Mouse (Mus musculus): ENCODE results near the gene AW011738. TPM values are rescaled to one million over a fixed set of nuclear protein-coding genes. Genes with fewer than 3 reads are reported as not detected.

Gene AW011738
- polyA plus RNA-seq (2021) = 0.60 TPM

GRCm38 (mm10) chr4:156203001-156203412 lies at the start of gene AW011738:
TSS of gene AW011738 (plus strand) at chr4:156203304.
- no peak for ATAC-seq
- POLR2A ChIA-PET = no interaction called here
- no peak for DNase-seq (ENCODE audit: low read depth, low spot score)
- no peak for TF ChIP-seq CTCF (IDR thresholded peaks at IDR 0.05)
- H3K27me3 ChIP-seq = no peaks in the 10 kb centered on the region
- in situ Hi-C loops (cut with MboI; ENCODE audit: low pct_unique_long_range_greater_than_20kb) = no loop called here
- CTCF ChIA-PET = no interaction called here

DNA sequence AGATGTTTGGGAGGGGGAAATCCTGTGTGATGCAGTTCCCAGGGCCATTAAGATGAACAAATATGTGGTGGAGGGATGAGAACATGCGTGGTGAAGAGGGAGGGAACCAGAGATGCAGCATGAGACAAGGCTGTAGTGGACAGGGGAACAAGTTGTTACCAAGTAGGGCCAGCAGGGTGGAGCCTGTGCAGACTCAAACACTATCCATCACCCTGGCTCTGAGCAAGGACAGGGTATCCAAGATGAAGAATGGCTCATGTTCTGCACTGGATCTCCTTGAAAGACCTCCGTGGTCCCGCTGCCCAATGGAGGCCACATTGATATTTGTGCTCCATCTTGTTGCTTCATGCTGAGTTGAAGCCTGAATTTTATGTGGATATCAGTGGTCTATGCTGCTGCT lies 48.3 kb upstream of the AW011738 start:
- ChIA-PET CTCF (no interaction called here), POLR2A (no interaction called here)
- TF ChIP-seq CTCF (IDR thresholded peaks at IDR 0.05) = no peak
- no peaks in the 10 kb centered on the region for H3K27me3 ChIP-seq
- ATAC-seq = no peak
- in situ Hi-C loops (cut with MboI; ENCODE audit: low pct_unique_long_range_greater_than_20kb) = no loop called here
- no peak for DNase-seq (ENCODE audit: low read depth, low spot score)

- CTCF ChIA-PET = no interaction called here
- DNase-seq (ENCODE audit: low read depth, low spot score) (no peak), ATAC-seq (no peak)
- POLR2A ChIA-PET = no interaction called here
- TF ChIP-seq CTCF (IDR thresholded peaks at IDR 0.05) = no peak
- in situ Hi-C loops (cut with MboI; ENCODE audit: low pct_unique_long_range_greater_than_20kb) = no loop called here
- no peaks in the 10 kb centered on the region for H3K27me3 ChIP-seq
Measured at GRCm38 (mm10) chr4:156166477-156166876, 36.6 kb upstream of the AW011738 start.

DNA sequence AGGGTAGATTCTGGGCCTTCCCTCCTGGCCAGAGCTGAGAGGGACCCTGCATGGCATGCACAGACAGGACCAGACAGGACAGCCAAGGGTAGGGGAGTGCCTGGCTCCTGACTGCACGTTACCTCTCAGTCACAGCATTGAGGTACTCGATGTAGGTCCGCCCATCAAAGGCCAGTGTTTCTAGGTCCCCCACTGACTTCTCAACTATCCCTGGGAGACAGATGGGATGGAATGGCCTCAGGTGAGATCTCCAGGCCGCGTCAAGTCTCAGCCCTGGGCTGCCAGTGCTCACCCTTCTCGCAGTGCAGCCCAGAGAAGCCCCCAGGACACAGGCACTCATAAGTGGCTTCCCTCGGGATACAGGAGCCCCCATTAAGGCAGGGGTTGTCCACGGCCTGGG lies 34.5 kb upstream of the AW011738 start:
- TF ChIP-seq CTCF (IDR thresholded peaks at IDR 0.05) = no peak
- no peak for ATAC-seq

DNA sequence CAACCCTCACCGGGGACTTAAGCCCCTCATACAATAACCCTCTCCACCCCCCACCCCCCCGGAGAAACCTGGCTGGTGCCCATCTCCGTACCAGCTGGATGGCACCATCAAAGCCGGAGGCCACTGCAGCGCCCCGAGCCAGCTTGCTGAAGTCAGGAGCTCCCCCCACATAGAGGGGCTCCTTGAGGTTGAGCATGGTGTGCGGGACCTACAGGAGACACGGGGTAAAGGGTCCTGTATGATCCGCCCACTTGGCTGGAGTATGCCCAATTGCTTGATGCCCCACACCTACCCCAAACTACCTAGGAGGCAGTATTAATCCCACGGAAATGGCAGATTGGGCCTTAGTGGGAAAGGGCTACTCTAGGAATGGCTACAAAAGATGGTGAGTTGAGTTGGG lies 34.0 kb upstream of the AW011738 start:
- H3K27me3 ChIP-seq = no peaks in the 10 kb centered on the region
- TF ChIP-seq CTCF (IDR thresholded peaks at IDR 0.05) = no peak
- ATAC-seq = no peak
- POLR2A ChIA-PET = no interaction called here
- no peak for DNase-seq (ENCODE audit: low read depth, low spot score)
- in situ Hi-C loops (cut with MboI; ENCODE audit: low pct_unique_long_range_greater_than_20kb) = no loop called here
- CTCF ChIA-PET = no interaction called here

More for the DNA sequence above, 34.5 kb upstream of the AW011738 start:
- no peak for DNase-seq (ENCODE audit: low read depth, low spot score)
- in situ Hi-C loops (cut with MboI; ENCODE audit: low pct_unique_long_range_greater_than_20kb) = no loop called here
- CTCF ChIA-PET = no interaction called here
- H3K27me3 ChIP-seq = no peaks in the 10 kb centered on the region
- POLR2A ChIA-PET = no interaction called here

DNA sequence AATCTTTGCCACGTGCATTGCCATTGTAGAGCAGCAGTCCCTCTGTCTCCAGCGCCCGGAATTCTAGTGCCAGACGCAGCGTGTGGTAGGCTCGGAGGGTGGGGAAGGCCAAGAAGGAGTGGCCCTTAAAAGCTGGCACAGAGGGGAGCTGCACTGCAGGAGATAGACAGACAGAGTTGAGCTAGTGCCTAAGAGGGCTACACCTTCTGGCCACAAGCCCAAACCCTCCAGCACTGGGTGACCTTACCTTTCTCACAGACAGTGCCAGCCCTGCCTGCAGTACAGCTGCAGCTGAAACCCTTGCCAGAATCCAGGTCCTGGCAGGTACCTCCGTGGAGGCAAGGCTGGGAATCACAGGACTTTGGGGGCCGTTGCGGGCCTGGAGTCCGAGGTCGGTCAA lies 31.3 kb upstream of the AW011738 start:
- in situ Hi-C loops (cut with MboI; ENCODE audit: low pct_unique_long_range_greater_than_20kb) = no loop called here
- CTCF ChIA-PET = no interaction called here
- TF ChIP-seq CTCF (IDR thresholded peaks at IDR 0.05) = no peak

DNA sequence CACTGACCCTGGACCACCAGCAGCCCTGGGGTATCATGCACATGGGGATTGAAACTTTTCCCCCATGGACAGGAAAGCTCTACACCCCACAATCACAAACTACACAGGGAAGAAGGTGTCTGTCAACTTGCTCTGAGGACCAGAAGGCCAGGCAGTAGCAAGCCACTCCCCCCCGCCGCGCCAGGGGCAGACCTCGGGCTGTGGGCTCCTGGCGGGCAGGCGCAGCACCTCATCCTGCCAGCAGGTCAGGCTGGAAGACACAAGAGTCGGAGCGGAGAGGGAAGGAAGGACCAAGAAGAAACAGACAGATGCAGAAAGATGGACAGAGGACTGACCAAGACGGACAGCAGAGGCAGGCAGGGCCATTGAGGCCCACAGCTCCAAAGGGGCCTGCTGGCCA lies 25.5 kb upstream of the AW011738 start:
- ChIA-PET POLR2A (no interaction called here), CTCF (no interaction called here)
- in situ Hi-C loops (cut with MboI; ENCODE audit: low pct_unique_long_range_greater_than_20kb) = no loop called here
- TF ChIP-seq CTCF (IDR thresholded peaks at IDR 0.05) = no peak
- ATAC-seq (no peak), DNase-seq (ENCODE audit: low read depth, low spot score) (no peak)
- H3K27me3 ChIP-seq = no peaks in the 10 kb centered on the region

More for the DNA sequence above, 31.3 kb upstream of the AW011738 start:
- H3K27me3 ChIP-seq = no peaks in the 10 kb centered on the region
- DNase-seq (ENCODE audit: low read depth, low spot score) (no peak), ATAC-seq (no peak)
- POLR2A ChIA-PET = no interaction called here

DNA sequence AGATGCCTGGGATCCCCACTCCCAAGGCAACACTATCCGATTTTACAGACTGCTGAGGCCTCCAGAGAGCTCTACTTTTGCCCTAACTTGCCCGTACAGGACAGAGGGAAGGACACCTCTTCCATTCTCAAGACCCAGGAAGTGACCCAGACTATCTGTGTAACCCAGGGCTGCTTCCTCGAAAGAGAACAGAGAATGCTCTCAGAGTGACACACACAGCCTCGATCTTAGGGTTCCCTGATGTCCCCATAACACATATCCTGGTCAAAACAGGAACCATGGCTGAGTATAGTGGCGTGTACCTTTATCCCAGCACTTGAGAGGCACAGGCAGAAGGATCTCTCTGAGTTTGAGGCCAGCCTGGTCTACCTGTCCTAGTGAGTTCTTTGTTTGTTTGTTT lies 19.4 kb upstream of the AW011738 start:
- ChIA-PET POLR2A (no interaction called here), CTCF (no interaction called here)
- DNase-seq (ENCODE audit: low read depth, low spot score) = no peak
- in situ Hi-C loops (cut with MboI; ENCODE audit: low pct_unique_long_range_greater_than_20kb) = no loop called here
- H3K27me3 ChIP-seq = no peaks in the 10 kb centered on the region
- TF ChIP-seq CTCF (IDR thresholded peaks at IDR 0.05) = no peak
- no peak for ATAC-seq

GRCm38 (mm10) chr4:156184291-156184954 lies 18.7 kb upstream of the AW011738 start:
- in situ Hi-C loops (cut with MboI; ENCODE audit: low pct_unique_long_range_greater_than_20kb) = no loop called here

GRCm38 (mm10) chr4:156185456-156185949 lies 17.6 kb upstream of the AW011738 start:
- in situ Hi-C loops (cut with MboI; ENCODE audit: low pct_unique_long_range_greater_than_20kb) = no loop called here
- no peak for TF ChIP-seq CTCF (IDR thresholded peaks at IDR 0.05)
- DNase-seq (ENCODE audit: low read depth, low spot score) = no peak
- H3K27me3 ChIP-seq = no peaks in the 10 kb centered on the region
- ChIA-PET CTCF (no interaction called here), POLR2A (interaction anchor here (1.0 kb wide), 1 partner anchor 10 kb away, joined by 3 read pairs; no protein-coding TSS in a partner anchor)
- no peak for ATAC-seq

More at GRCm38 (mm10) chr4:156184291-156184954, 18.7 kb upstream of the AW011738 start:
- no peak for TF ChIP-seq CTCF (IDR thresholded peaks at IDR 0.05)
- no peaks in the 10 kb centered on the region for H3K27me3 ChIP-seq
- ChIA-PET CTCF (no interaction called here), POLR2A (interaction anchor here (1.0 kb wide), 1 partner anchor 8 kb away, joined by 3 read pairs; no protein-coding TSS in a partner anchor)
- no peak for DNase-seq (ENCODE audit: low read depth, low spot score)
- no peak for ATAC-seq

DNA sequence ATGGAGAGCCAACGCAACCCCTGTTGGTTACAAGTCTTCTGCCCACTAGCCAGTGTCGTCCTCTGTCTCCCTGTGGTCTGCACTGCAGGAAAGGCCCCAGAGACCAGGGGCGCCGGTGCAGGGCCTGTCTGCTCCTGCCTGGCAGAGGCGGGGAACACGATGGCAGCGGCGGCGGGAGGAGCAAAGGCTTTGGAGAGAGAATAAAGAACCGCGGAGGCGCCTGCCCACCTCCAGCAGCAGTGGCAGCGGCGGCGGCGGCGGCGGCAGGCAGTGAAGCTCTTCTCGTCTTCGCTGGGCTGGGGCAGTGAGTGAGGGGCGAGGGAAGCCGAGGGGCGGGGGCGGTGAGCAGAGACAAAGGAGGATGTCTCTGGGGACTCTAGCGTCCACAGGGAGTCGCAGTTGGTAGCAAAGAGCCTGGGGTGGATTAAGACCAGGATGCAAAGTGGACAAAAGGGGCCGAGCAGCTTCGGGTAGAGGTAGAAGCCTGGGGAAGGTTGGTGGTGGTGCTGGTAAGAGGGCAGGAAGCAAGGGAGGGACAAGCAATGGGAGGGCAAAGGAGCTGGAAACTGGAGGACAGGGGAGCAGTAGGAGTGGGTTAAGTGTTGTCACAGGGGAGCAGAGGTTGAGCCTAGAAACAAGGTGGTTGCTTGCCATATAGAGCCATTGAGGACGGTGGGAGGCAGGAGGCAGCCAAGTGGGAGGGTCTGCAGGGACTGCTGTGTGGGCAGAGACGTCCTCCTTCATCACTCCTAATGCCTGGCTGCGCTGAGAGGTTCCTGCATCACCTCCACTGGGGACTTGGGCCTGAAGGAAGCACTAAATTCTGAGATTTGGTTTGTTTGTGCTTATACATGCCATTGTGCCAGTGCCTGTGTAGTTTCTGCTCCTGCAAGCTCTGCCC lies 16.9 kb upstream of the AW011738 start:
- DNase-seq (ENCODE audit: low read depth, low spot score) = no peak
- no peak for TF ChIP-seq CTCF (IDR thresholded peaks at IDR 0.05)
- in situ Hi-C loops (cut with MboI; ENCODE audit: low pct_unique_long_range_greater_than_20kb) = no loop called here
- ChIA-PET POLR2A (no interaction called here), CTCF (no interaction called here)
- no peak for ATAC-seq
- H3K27me3 ChIP-seq = no peaks in the 10 kb centered on the region
